Comparison of ENCODE assay signal across 7 mouse cellular contexts in genomic region chr11:103953032-103953895, GRCm38 (mm10). TPM values are rescaled to one million over a fixed set of nuclear protein-coding genes. Genes with fewer than 3 reads are reported as not detected.
DNase-seq lines count a peak whose midpoint lies in the region; ATAC-seq and TF ChIP-seq lines count a peak whose summit lies in the region.

No protein-coding gene starts in this region.

- no peak overlapping the region for H3K27ac ChIP-seq in thymus, adult 2 months (ENCODE audit: control insufficient read depth, insufficient read depth, low read length)
- peak overlapping the region; percentile 68 for H3K27ac ChIP-seq in forebrain, embryonic 14.5 days (ENCODE audit: low read depth, low read length)
- peak overlapping the region; percentile 60; the same call in 1 of the 2 replicates for H3K27ac ChIP-seq in kidney, postnatal 0 days
- peak overlapping the region; percentile 82 for H3K27ac ChIP-seq in midbrain, embryonic 12.5 days (replicated peaks)
- peak overlapping the region; percentile 67 for H3K27ac ChIP-seq in stomach, postnatal 0 days (replicated peaks)

- H3K9ac ChIP-seq in forebrain, embryonic 14.5 days (ENCODE audit: low read length) = peak overlapping the region; percentile 87
- peak overlapping the region; percentile 88 for H3K9ac ChIP-seq in kidney, postnatal 0 days (ENCODE audit: low read depth, low read length)
- peak overlapping the region; percentile 88 for H3K9ac ChIP-seq in midbrain, embryonic 12.5 days (replicated peaks)
- H3K9ac ChIP-seq in stomach, postnatal 0 days (ENCODE audit: low read length) = peak overlapping the region; percentile 91

- no peak for TF ChIP-seq CTCF in thymus, adult 2 months (IDR thresholded peaks at IDR 0.05; ENCODE audit: borderline replicate concordance, control insufficient read depth, extremely low read depth, insufficient read depth, low read length, poor library complexity)
- no peak for TF ChIP-seq CTCF in kidney, postnatal 0 days (IDR thresholded peaks at IDR 0.05; ENCODE audit: low read depth)
- no peak for TF ChIP-seq CTCF in stomach, postnatal 0 days (IDR thresholded peaks at IDR 0.05; ENCODE audit: low read depth)

- no peaks in the 10 kb centered on the region for H3K9me3 ChIP-seq in forebrain, embryonic 14.5 days (replicated peaks; ENCODE audit: control insufficient read depth, low read length)
- no peaks in the 10 kb centered on the region for H3K9me3 ChIP-seq in kidney, postnatal 0 days (replicated peaks; ENCODE audit: low read length)
- no peaks in the 10 kb centered on the region for H3K9me3 ChIP-seq in midbrain, embryonic 12.5 days
- H3K9me3 ChIP-seq in stomach, postnatal 0 days (ENCODE audit: control insufficient read depth, low read length) = no peaks in the 10 kb centered on the region

- peak; percentile 74 for ATAC-seq in forebrain, embryonic 14.5 days
- ATAC-seq in kidney, postnatal 0 days (replicated peaks; ENCODE audit: low FRiP score, low read depth) = no peak
- ATAC-seq in midbrain, embryonic 12.5 days (ENCODE audit: low FRiP score, low read depth) = peak; percentile 87
- peak; percentile 62; the same call in 1 of the 2 replicates for ATAC-seq in stomach, postnatal 0 days (ENCODE audit: low FRiP score, low TSS enrichment)

- no peak for TF ChIP-seq POLR2A in thymus, adult 2 months (IDR thresholded peaks at IDR 0.05; ENCODE audit: control insufficient read depth, extremely low read depth, insufficient read depth, low read length, poor library complexity)

- no peaks in the 10 kb centered on the region for H3K36me3 ChIP-seq in thymus, adult 2 months (ENCODE audit: control insufficient read depth, insufficient read depth, low read length)
- H3K36me3 ChIP-seq in forebrain, embryonic 14.5 days (ENCODE audit: control insufficient read depth, insufficient read depth, low read length) = no peaks in the 10 kb centered on the region
- no peaks in the 10 kb centered on the region for H3K36me3 ChIP-seq in kidney, postnatal 0 days (ENCODE audit: insufficient read depth, low read length)
- no peaks in the 10 kb centered on the region for H3K36me3 ChIP-seq in midbrain, embryonic 12.5 days
- no peaks in the 10 kb centered on the region for H3K36me3 ChIP-seq in stomach, postnatal 0 days (ENCODE audit: control insufficient read depth, insufficient read depth, low read length)

- peak; percentile 54 for DNase-seq in thymus, adult 2 months
- DNase-seq in thymus, postnatal 25 days = no peak
- peak; percentile 43 for DNase-seq in brain, adult 2 months (ENCODE audit: low read depth, low spot score)
- DNase-seq in forebrain, embryonic 14.5 days (ENCODE audit: low spot score) = no peak
- no peak for DNase-seq in kidney, postnatal 0 days (ENCODE audit: low spot score)
- no peak for DNase-seq in stomach, postnatal 0 days (ENCODE audit: low spot score)

- H3K4me1 ChIP-seq in thymus, adult 2 months (replicated peaks; ENCODE audit: control insufficient read depth, insufficient read depth, low read length) = peaks cover 18% of the 10 kb centered on the region
- peaks cover 11% of the 10 kb centered on the region for H3K4me1 ChIP-seq in forebrain, embryonic 14.5 days (ENCODE audit: control insufficient read depth, insufficient read depth, low read length)
- H3K4me1 ChIP-seq in kidney, postnatal 0 days (replicated peaks; ENCODE audit: insufficient read depth, low read length) = peaks cover 3% of the 10 kb centered on the region; the same call in 1 of the 2 replicates
- H3K4me1 ChIP-seq in midbrain, embryonic 12.5 days = peaks cover 21% of the 10 kb centered on the region
- H3K4me1 ChIP-seq in stomach, postnatal 0 days (replicated peaks; ENCODE audit: control insufficient read depth, insufficient read depth) = no peaks in the 10 kb centered on the region; the same call in 1 of the 2 replicates

- 3% methylated on average over 32 of the region's 32 CpGs for WGBS in thymus, adult 2 months
- 2% methylated on average over 31 of the region's 32 CpGs for WGBS in forebrain, embryonic 14.5 days
- WGBS in kidney, postnatal 0 days = 1% methylated on average over 29 of the region's 32 CpGs
- WGBS in midbrain, embryonic 12.5 days = 1% methylated on average over 30 of the region's 32 CpGs
- 3% methylated on average over 32 of the region's 32 CpGs for WGBS in stomach, postnatal 0 days

- peak overlapping the region; percentile 93 for H3K4me3 ChIP-seq in thymus, adult 2 months (ENCODE audit: control insufficient read depth, insufficient read depth, low read length)
- peak overlapping the region; percentile 74 for H3K4me3 ChIP-seq in forebrain, embryonic 14.5 days (ENCODE audit: low read depth, low read length)
- H3K4me3 ChIP-seq in kidney, postnatal 0 days (replicated peaks; ENCODE audit: low read depth, low read length) = peak overlapping the region; percentile 89
- H3K4me3 ChIP-seq in midbrain, embryonic 12.5 days = peak overlapping the region; percentile 82
- peak overlapping the region; percentile 82 for H3K4me3 ChIP-seq in stomach, postnatal 0 days (ENCODE audit: low read depth, low read length)

- TF ChIP-seq EP300 in stomach, postnatal 0 days (optimal IDR thresholded peaks at IDR 0.05) = no peak

- H3K27me3 ChIP-seq in thymus, adult 2 months (ENCODE audit: control insufficient read depth, insufficient read depth, low read length) = no peaks in the 10 kb centered on the region
- H3K27me3 ChIP-seq in forebrain, embryonic 14.5 days (replicated peaks; ENCODE audit: control insufficient read depth, insufficient read depth, low read length) = no peaks in the 10 kb centered on the region
- H3K27me3 ChIP-seq in kidney, postnatal 0 days (ENCODE audit: insufficient read depth, low read length) = no peaks in the 10 kb centered on the region
- H3K27me3 ChIP-seq in midbrain, embryonic 12.5 days = no peaks in the 10 kb centered on the region
- H3K27me3 ChIP-seq in stomach, postnatal 0 days (ENCODE audit: control insufficient read depth, insufficient read depth, low read length) = no peaks in the 10 kb centered on the region

- peak overlapping the region; percentile 59 for H3K4me2 ChIP-seq in forebrain, embryonic 14.5 days (ENCODE audit: low read length)
- H3K4me2 ChIP-seq in kidney, postnatal 0 days (ENCODE audit: low read length) = peak overlapping the region; percentile 94
- peak overlapping the region; percentile 78 for H3K4me2 ChIP-seq in midbrain, embryonic 12.5 days (replicated peaks)
- peak overlapping the region; percentile 63 for H3K4me2 ChIP-seq in stomach, postnatal 0 days (replicated peaks; ENCODE audit: low read depth)

RNA-seq across cellular contexts. Expression of gene Nsf, which starts 0.6 kb away (rescaled TPM):
- polyA plus RNA-seq in thymus, adult 2 months (2012; rRNA removed) = 52.5 and 59.3 TPM in 2 replicates
- polyA plus RNA-seq in forebrain, embryonic 14.5 days (2014; fragmentation: Nextera tagmentation; extraction: Ambion mirVana) = 64.4 and 81.6 TPM in 2 replicates
- polyA plus RNA-seq in kidney, postnatal 0 days (2015; fragmentation: Nextera tagmentation; extraction: Ambion mirVana) = 37.1 and 41.2 TPM in 2 replicates
- 77.3 and 80.0 TPM in 2 replicates for polyA plus RNA-seq in midbrain, embryonic 12.5 days (2016; fragmentation: Nextera tagmentation; extraction: Ambion mirVana)
- 28.2 and 30.6 TPM in 2 replicates for polyA plus RNA-seq in stomach, postnatal 0 days (2015; fragmentation: Nextera tagmentation; extraction: Ambion mirVana)

RNA-seq across cellular contexts. Expression of gene Arf2, which starts 13.3 kb away (rescaled TPM):
- polyA plus RNA-seq in thymus, adult 2 months (2012; rRNA removed) = 10.4 and 14.7 TPM in 2 replicates
- polyA plus RNA-seq in forebrain, embryonic 14.5 days (2014; fragmentation: Nextera tagmentation; extraction: Ambion mirVana) = 176 and 193 TPM in 2 replicates
- 74.1 and 76.0 TPM in 2 replicates for polyA plus RNA-seq in kidney, postnatal 0 days (2015; fragmentation: Nextera tagmentation; extraction: Ambion mirVana)
- polyA plus RNA-seq in midbrain, embryonic 12.5 days (2016; fragmentation: Nextera tagmentation; extraction: Ambion mirVana) = 152 and 156 TPM in 2 replicates
- 41.7 and 43.3 TPM in 2 replicates for polyA plus RNA-seq in stomach, postnatal 0 days (2015; fragmentation: Nextera tagmentation; extraction: Ambion mirVana)

Comparison
In these comparisons a context has a peak if more than half of its experiments do, and no peak if none do; other contexts are left out.
1. DNase-seq: peak in thymus, adult 2 months (single experiment) and brain, adult 2 months (single experiment); none in thymus, postnatal 25 days (single experiment), forebrain, embryonic 14.5 days (single experiment), kidney, postnatal 0 days (single experiment) and stomach, postnatal 0 days (single experiment).
2. Peak in every context shown above with its lines, with median percentiles within 50 percentile points of each other: H3K4me3 ChIP-seq, H3K4me2 ChIP-seq and H3K9ac ChIP-seq.